Mouse (Mus musculus) liver, adult 2 months (tissue): ENCODE data around the gene Snip1. TPM values are rescaled to one million over a fixed set of nuclear protein-coding genes. Genes with fewer than 3 reads are reported as not detected.
A peak's percentile ranks its signal among the peaks of the same experiment; 100 is the strongest.

ENCODE experiments used
- DNase-seq: peaks from one replicate; pipeline ENCODE4 v3.0.0-alpha.2; 2011; ENCODE audit warnings: low read depth, low spot score; ENCODE audit errors: extremely low read depth
- H3K27ac ChIP-seq: fragments of 200-500 bp; replicated peaks from 2 replicates; pipeline ENCODE4 v1.5.1; 2012; ENCODE audit warnings: low read depth, mild to moderate bottlenecking, control low read depth, inconsistent platforms, low read length; ENCODE audit not compliant: insufficient read depth
- H3K27me3 ChIP-seq: fragments of 200-500 bp; 2 replicates; pipeline ENCODE4 v1.6.1; 2012; ENCODE audit warnings: mild to moderate bottlenecking, moderate library complexity, low read length, inconsistent platforms; ENCODE audit not compliant: control insufficient read depth, insufficient read depth
- H3K36me3 ChIP-seq: fragments of 200-500 bp; 2 replicates; pipeline ENCODE4 v1.6.1; 2012; ENCODE audit warnings: low read length, inconsistent platforms; ENCODE audit not compliant: control insufficient read depth, insufficient read depth
- H3K4me1 ChIP-seq: fragments of 200-500 bp; 2 replicates; pipeline ENCODE4 v1.6.1; 2011; ENCODE audit warnings: low read length; ENCODE audit not compliant: control insufficient read depth, insufficient read depth
- H3K4me3 ChIP-seq: fragments of 200-500 bp; 2 replicates; pipeline ENCODE4 v1.5.1; 2011; ENCODE audit warnings: low read depth, mild to moderate bottlenecking, control low read depth, low read length, moderate library complexity; ENCODE audit not compliant: insufficient read depth
- H3K79me2 ChIP-seq: fragments of 200-500 bp; 2 replicates; pipeline ENCODE4 v1.6.1; 2012; ENCODE audit warnings: inconsistent platforms, mild to moderate bottlenecking, low read length, moderate library complexity; ENCODE audit not compliant: control insufficient read depth, insufficient read depth
- H3K9ac ChIP-seq: fragments of 200-500 bp; 2 replicates; pipeline ENCODE4 v1.6.1; 2012; ENCODE audit warnings: low read depth, mild to moderate bottlenecking, control low read depth, inconsistent platforms, low read length
- CTCF ChIP-seq: fragments of 200-500 bp; IDR thresholded peaks from 2 replicates; pipeline ENCODE4 v1.5.1; 2011; ENCODE audit warnings: low read depth, low read length, control low read depth
- POLR2A ChIP-seq: fragments of 200-500 bp; IDR thresholded peaks from 2 replicates; pipeline ENCODE4 v1.6.1; 2011; ENCODE audit warnings: low read length, control low read depth; ENCODE audit not compliant: insufficient read depth; ENCODE audit errors: extremely low read depth
- WGBS: fragments of 180-500 bp; shearing (Covaris S2); methylation state at CpG from one replicate; pipeline ENCODE4 v1.1.7; 2018; 5-methylcytosine and 5-hydroxymethylcytosine counted together
- polyA plus RNA-seq: library from polyadenylated mRNA; depleted of rRNA; stranded (reverse); fragments of >200 nt; gene quantifications from 2 replicates; pipeline ENCODE4 v1.2.3, GENCODE M21; 2012; rRNA removed
- total RNA-seq: library from RNA; depleted of rRNA; stranded (reverse); fragments of >200 nt; gene quantifications from 2 replicates; pipeline ENCODE4 v1.2.3, GENCODE M21; 2014; rRNA removed

Gene Snip1
- 7.5 and 7.6 TPM in 2 replicates for total RNA-seq
- 6.1 and 6.9 TPM in 2 replicates for polyA plus RNA-seq

- H3K36me3 ChIP-seq, result peaks cover 21% of the 10 kb centered on the region
- peak within 1 kb of the TSS; percentile 73 for H3K27ac ChIP-seq
Measured at GRCm38 (mm10) chr4:125066490-125067370, at the start of gene Snip1. TSS of gene Snip1 (plus strand) at chr4:125066672.

GRCm38 (mm10) chr4:125017431-125017830, 49.0 kb upstream of the Snip1 start:
- Histone ChIP-seq H3K9ac (no peak overlapping the region), H3K4me1 (no peaks in the 10 kb centered on the region), H3K27me3 (no peaks in the 10 kb centered on the region), H3K4me3 (no peak overlapping the region), H3K36me3 (no peaks in the 10 kb centered on the region), H3K79me2 (no peaks in the 10 kb centered on the region), H3K27ac (no peak overlapping the region)
- DNase-seq, result no peak
- WGBS, result 85% methylated on average over 11 of the region's 11 CpGs
- TF ChIP-seq POLR2A (no peak), CTCF (no peak)

More at GRCm38 (mm10) chr4:125066490-125067370, at the start of gene Snip1:
- Histone ChIP-seq H3K4me1 (peaks cover 5% of the 10 kb centered on the region), H3K9ac (peak within 1 kb of the TSS; percentile 90), H3K27me3 (no peaks in the 10 kb centered on the region), H3K79me2 (peaks cover 10% of the 10 kb centered on the region; the same call in 1 of the 2 replicates), H3K4me3 (peak within 1 kb of the TSS; percentile 88)
- WGBS, result under 1% methylated on average over 78 of the region's 78 CpGs
- TF ChIP-seq POLR2A (peak; percentile 88), CTCF (no peak)
- peak; percentile 83 for DNase-seq

- Histone ChIP-seq H3K4me1 (no peaks in the 10 kb centered on the region), H3K36me3 (no peaks in the 10 kb centered on the region), H3K79me2 (no peaks in the 10 kb centered on the region), H3K27me3 (no peaks in the 10 kb centered on the region), H3K9ac (no peak overlapping the region), H3K27ac (no peak overlapping the region), H3K4me3 (no peak overlapping the region)
- TF ChIP-seq CTCF, result no peak
- no peak for TF ChIP-seq POLR2A
- DNase-seq, result no peak
- 34% methylated on average over 11 of the region's 11 CpGs for WGBS
Measured at GRCm38 (mm10) chr4:125020780-125021538, 45.5 kb upstream of the Snip1 start.

- Histone ChIP-seq H3K27ac (peak overlapping the region; percentile 50), H3K79me2 (peaks cover 15% of the 10 kb centered on the region; the same call in 1 of the 2 replicates), H3K36me3 (peaks cover 2% of the 10 kb centered on the region; the same call in 1 of the 2 replicates), H3K9ac (peak overlapping the region; percentile 82), H3K4me3 (peak overlapping the region; percentile 83), H3K4me1 (peaks cover 11% of the 10 kb centered on the region), H3K27me3 (no peaks in the 10 kb centered on the region)
- no peak for TF ChIP-seq CTCF
- peak; percentile 70 for TF ChIP-seq POLR2A
- DNase-seq, result peak; percentile 91
- WGBS, result under 1% methylated on average over 50 of the region's 50 CpGs
Measured at GRCm38 (mm10) chr4:125029891-125030614, 36.4 kb upstream of the Snip1 start.

- H3K4me3 ChIP-seq, result no peak overlapping the region
- no peak overlapping the region for H3K9ac ChIP-seq
- peak; percentile 70 for DNase-seq
- no peak for TF ChIP-seq CTCF
- no peak for TF ChIP-seq POLR2A
- H3K27ac ChIP-seq, result no peak overlapping the region
- H3K27me3 ChIP-seq, result no peaks in the 10 kb centered on the region
- peaks cover 18% of the 10 kb centered on the region; the same call in 1 of the 2 replicates for H3K79me2 ChIP-seq
- H3K4me1 ChIP-seq, result peaks cover 8% of the 10 kb centered on the region
- WGBS, result 25% methylated on average over 4 of the region's 4 CpGs
- H3K36me3 ChIP-seq, result peaks cover 29% of the 10 kb centered on the region
Measured at GRCm38 (mm10) chr4:125034341-125034740, 32.1 kb upstream of the Snip1 start.
